9 mouse cellular contexts compared by ENCODE assay signal in the genomic region with DNA sequence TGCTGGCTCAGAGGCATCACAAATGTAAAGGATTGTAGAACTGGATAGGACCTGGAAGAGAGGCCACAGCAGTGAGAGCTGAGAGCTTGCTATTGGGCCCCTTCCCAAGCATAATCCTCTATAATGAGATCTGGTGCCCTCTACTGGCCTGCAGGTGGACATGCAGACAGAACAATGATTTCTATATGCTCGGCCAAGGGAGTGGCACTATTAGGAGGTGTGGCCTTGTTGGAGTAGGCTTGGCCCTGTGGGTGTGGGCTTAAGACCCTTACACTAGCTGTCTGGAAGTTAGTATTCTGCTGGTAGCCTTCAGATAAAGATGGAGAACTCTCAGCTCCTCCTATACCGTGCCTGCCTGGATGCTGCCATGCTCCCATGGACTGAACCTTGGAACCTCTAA. TPM values are rescaled to one million over a fixed set of nuclear protein-coding genes. Genes with fewer than 3 reads are reported as not detected.
A peak's percentile ranks its signal among the peaks of the same experiment; 100 is the strongest.
DNase-seq lines count a peak whose midpoint lies in the region; ATAC-seq and TF ChIP-seq lines count a peak whose summit lies in the region.
"Had no signal": no experiment of that assay in that cellular context is flagged by ENCODE, and none has a peak within 500 bp of the region (broad histone marks: within the 10 kb centered on the region; RNA-seq: fewer than 3 reads in every experiment).

No protein-coding gene starts in this region.

- H3K4me1 ChIP-seq in forebrain, embryonic 15.5 days = no peaks in the 10 kb centered on the region; the same call in 1 of the 2 replicates
- no peaks in the 10 kb centered on the region for H3K4me1 ChIP-seq in intestine, embryonic 16.5 days (ENCODE audit: control insufficient read depth, insufficient read depth, low read length)
- H3K4me1 ChIP-seq in liver, postnatal 0 days (ENCODE audit: insufficient read depth) = no peaks in the 10 kb centered on the region
- no peaks in the 10 kb centered on the region for H3K4me1 ChIP-seq in neural tube, embryonic 15.5 days

- DNase-seq in 3T3-L1 (ENCODE audit: low read depth, low spot score) = peak; percentile 83
- DNase-seq in CD8-positive naive resting alpha-beta T cell, adult 2 months (ENCODE audit: low read depth in 2 of 2, low spot score in 2 of 2) = peak; percentile 22 to 45
- peak; percentile 52 for DNase-seq in cerebellum, adult 11 months
- peak; percentile 48 for DNase-seq in liver, postnatal 0 days
- no peak for DNase-seq in gastrocnemius, postnatal 14 days

- no peak overlapping the region for H3K4me2 ChIP-seq in forebrain, embryonic 15.5 days (replicated peaks)
- no peak overlapping the region for H3K4me2 ChIP-seq in intestine, embryonic 16.5 days (ENCODE audit: low read depth, low read length)
- no peak overlapping the region for H3K4me2 ChIP-seq in liver, postnatal 0 days (ENCODE audit: low read depth, low read length)
- no peak overlapping the region for H3K4me2 ChIP-seq in neural tube, embryonic 15.5 days
- H3K4me2 ChIP-seq: heart, embryonic 13.5 days had no signal

- H3K27me3 ChIP-seq in forebrain, embryonic 15.5 days = no peaks in the 10 kb centered on the region
- no peaks in the 10 kb centered on the region for H3K27me3 ChIP-seq in intestine, embryonic 16.5 days (replicated peaks; ENCODE audit: control insufficient read depth, insufficient read depth, low read length)
- no peaks in the 10 kb centered on the region for H3K27me3 ChIP-seq in liver, postnatal 0 days (ENCODE audit: insufficient read depth, low read length)
- no peaks in the 10 kb centered on the region for H3K27me3 ChIP-seq in neural tube, embryonic 15.5 days (replicated peaks)
- H3K27me3 ChIP-seq: heart, embryonic 13.5 days had no signal

- WGBS in forebrain, embryonic 15.5 days = 4% methylated on average over 2 of the region's 2 CpGs
- 9% methylated on average over 2 of the region's 2 CpGs for WGBS in intestine, embryonic 16.5 days
- 9% methylated on average over 2 of the region's 2 CpGs for WGBS in liver, postnatal 0 days (ENCODE audit: insufficient replicate concordance)
- WGBS in neural tube, embryonic 15.5 days = 7% methylated on average over 2 of the region's 2 CpGs

- H3K9me3 ChIP-seq in forebrain, embryonic 15.5 days = no peaks in the 10 kb centered on the region
- no peaks in the 10 kb centered on the region for H3K9me3 ChIP-seq in intestine, embryonic 16.5 days (ENCODE audit: control insufficient read depth, low read length)
- no peaks in the 10 kb centered on the region for H3K9me3 ChIP-seq in liver, postnatal 0 days (ENCODE audit: low read length)
- H3K9me3 ChIP-seq in neural tube, embryonic 15.5 days (replicated peaks) = no peaks in the 10 kb centered on the region
- H3K9me3 ChIP-seq: heart, embryonic 13.5 days had no signal

- TF ChIP-seq EP300 in liver, postnatal 0 days (IDR thresholded peaks at IDR 0.05; ENCODE audit: low read depth) = no peak

- ATAC-seq in forebrain, embryonic 15.5 days (replicated peaks) = peak; percentile 85
- ATAC-seq in intestine, embryonic 16.5 days = peak; percentile 82
- ATAC-seq in liver, postnatal 0 days = peak; percentile 62
- peak; percentile 89 for ATAC-seq in neural tube, embryonic 15.5 days (ENCODE audit: low FRiP score)

- no peaks in the 10 kb centered on the region for H3K36me3 ChIP-seq in forebrain, embryonic 15.5 days
- H3K36me3 ChIP-seq in intestine, embryonic 16.5 days (ENCODE audit: control insufficient read depth, insufficient read depth, low read length) = no peaks in the 10 kb centered on the region
- no peaks in the 10 kb centered on the region for H3K36me3 ChIP-seq in liver, postnatal 0 days (replicated peaks; ENCODE audit: insufficient read depth, low read length)
- H3K36me3 ChIP-seq in neural tube, embryonic 15.5 days = no peaks in the 10 kb centered on the region
- H3K36me3 ChIP-seq: heart, embryonic 13.5 days had no signal

- no peak overlapping the region for H3K4me3 ChIP-seq in forebrain, embryonic 15.5 days
- no peak overlapping the region for H3K4me3 ChIP-seq in intestine, embryonic 16.5 days (ENCODE audit: low read length)
- H3K4me3 ChIP-seq in liver, postnatal 0 days (ENCODE audit: low read depth, low read length) = no peak overlapping the region
- no peak overlapping the region for H3K4me3 ChIP-seq in neural tube, embryonic 15.5 days (replicated peaks)
- H3K4me3 ChIP-seq: heart, embryonic 13.5 days had no signal

- no peak overlapping the region for H3K9ac ChIP-seq in forebrain, embryonic 15.5 days (replicated peaks)
- H3K9ac ChIP-seq in intestine, embryonic 16.5 days (ENCODE audit: low read depth, low read length) = no peak overlapping the region
- H3K9ac ChIP-seq in liver, postnatal 0 days (replicated peaks) = no peak overlapping the region
- no peak overlapping the region for H3K9ac ChIP-seq in neural tube, embryonic 15.5 days (replicated peaks)
- H3K9ac ChIP-seq: heart, embryonic 13.5 days had no signal

- peak; percentile 85 for TF ChIP-seq CTCF in liver, postnatal 0 days (IDR thresholded peaks at IDR 0.05; ENCODE audit: low read depth)

- intact Hi-C loops in gastrocnemius, postnatal 14 days (cut with DNase I; ENCODE audit: low total_unique reads) = loop anchor here (5.0 kb wide), 1 partner anchor 253 kb away; no protein-coding TSS in a partner anchor

- H3K27ac ChIP-seq in forebrain, embryonic 15.5 days (replicated peaks) = no peak overlapping the region
- no peak overlapping the region for H3K27ac ChIP-seq in intestine, embryonic 16.5 days (ENCODE audit: low read length)
- H3K27ac ChIP-seq in liver, postnatal 0 days (ENCODE audit: low read depth) = no peak overlapping the region
- H3K27ac ChIP-seq in neural tube, embryonic 15.5 days (replicated peaks) = no peak overlapping the region
- H3K27ac ChIP-seq: heart, embryonic 13.5 days had no signal

RNA-seq across cellular contexts. Expression of a gene that starts 17.0 kb away (rescaled TPM):
- polyA plus RNA-seq in forebrain, embryonic 15.5 days (2015; fragmentation: Nextera tagmentation; extraction: Ambion mirVana) = not detected in 2 replicates
- not detected in 2 replicates for polyA plus RNA-seq in intestine, embryonic 16.5 days (2015; fragmentation: Nextera tagmentation; extraction: Ambion mirVana)
- not detected in 2 replicates for polyA plus RNA-seq in liver, postnatal 0 days (2015; fragmentation: Nextera tagmentation; extraction: Ambion mirVana)
- not detected in 2 replicates for polyA plus RNA-seq in neural tube, embryonic 15.5 days (2015; fragmentation: Nextera tagmentation; extraction: Ambion mirVana)
- not detected for total RNA-seq in gastrocnemius, postnatal 14 days (2021)
- polyA plus RNA-seq: heart, embryonic 13.5 days had no signal

RNA-seq across cellular contexts. Expression of a gene that starts 23.2 kb away (rescaled TPM):
- 19.6 and 20.1 TPM in 2 replicates for polyA plus RNA-seq in forebrain, embryonic 15.5 days (2015; fragmentation: Nextera tagmentation; extraction: Ambion mirVana)
- 1.1 and 1.2 TPM in 2 replicates for polyA plus RNA-seq in intestine, embryonic 16.5 days (2015; fragmentation: Nextera tagmentation; extraction: Ambion mirVana)
- 0.09 and 0.18 TPM in 2 replicates for polyA plus RNA-seq in liver, postnatal 0 days (2015; fragmentation: Nextera tagmentation; extraction: Ambion mirVana)
- 25.6 and 30.2 TPM in 2 replicates for polyA plus RNA-seq in neural tube, embryonic 15.5 days (2015; fragmentation: Nextera tagmentation; extraction: Ambion mirVana)
- under 1 TPM in 1 of 2 experiments, not detected in 1; 0.06 TPM for total RNA-seq in gastrocnemius, postnatal 14 days (2021)

RNA-seq across cellular contexts. Expression of a gene that starts 23.3 kb away (rescaled TPM):
- 18.8 TPM in 2 replicates for polyA plus RNA-seq in forebrain, embryonic 15.5 days (2015; fragmentation: Nextera tagmentation; extraction: Ambion mirVana)
- 15.0 and 16.5 TPM in 2 replicates for polyA plus RNA-seq in intestine, embryonic 16.5 days (2015; fragmentation: Nextera tagmentation; extraction: Ambion mirVana)
- 4.7 and 5.0 TPM in 2 replicates for polyA plus RNA-seq in liver, postnatal 0 days (2015; fragmentation: Nextera tagmentation; extraction: Ambion mirVana)
- 15.5 and 16.9 TPM in 2 replicates for polyA plus RNA-seq in neural tube, embryonic 15.5 days (2015; fragmentation: Nextera tagmentation; extraction: Ambion mirVana)
- total RNA-seq in gastrocnemius, postnatal 14 days (2021) = 10 to 100 TPM in 1 of 2 experiments, 1 to 10 TPM in 1; 8.7 to 10.6 TPM

RNA-seq across cellular contexts. Expression of a gene that starts 35.0 kb away (rescaled TPM):
- 1.1 and 1.6 TPM in 2 replicates for polyA plus RNA-seq in forebrain, embryonic 15.5 days (2015; fragmentation: Nextera tagmentation; extraction: Ambion mirVana)
- 0.38 and 0.66 TPM in 2 replicates for polyA plus RNA-seq in intestine, embryonic 16.5 days (2015; fragmentation: Nextera tagmentation; extraction: Ambion mirVana)
- 0.14 and 0.33 TPM in 2 replicates for polyA plus RNA-seq in liver, postnatal 0 days (2015; fragmentation: Nextera tagmentation; extraction: Ambion mirVana)
- 0.89 and 0.97 TPM in 2 replicates for polyA plus RNA-seq in neural tube, embryonic 15.5 days (2015; fragmentation: Nextera tagmentation; extraction: Ambion mirVana)
- under 1 TPM in 1 of 2 experiments, not detected in 1; 0.09 TPM for total RNA-seq in gastrocnemius, postnatal 14 days (2021)

RNA-seq across cellular contexts. Expression of a gene that starts 35.1 kb away (rescaled TPM):
- 23.6 and 26.8 TPM in 2 replicates for polyA plus RNA-seq in forebrain, embryonic 15.5 days (2015; fragmentation: Nextera tagmentation; extraction: Ambion mirVana)
- polyA plus RNA-seq in intestine, embryonic 16.5 days (2015; fragmentation: Nextera tagmentation; extraction: Ambion mirVana) = 10.8 TPM in 2 replicates
- polyA plus RNA-seq in liver, postnatal 0 days (2015; fragmentation: Nextera tagmentation; extraction: Ambion mirVana) = 4.3 and 4.7 TPM in 2 replicates
- polyA plus RNA-seq in neural tube, embryonic 15.5 days (2015; fragmentation: Nextera tagmentation; extraction: Ambion mirVana) = 15.0 and 15.7 TPM in 2 replicates
- total RNA-seq in gastrocnemius, postnatal 14 days (2021) = 1 to 10 TPM; 1.1 to 1.5 TPM
